In the genomic region with DNA sequence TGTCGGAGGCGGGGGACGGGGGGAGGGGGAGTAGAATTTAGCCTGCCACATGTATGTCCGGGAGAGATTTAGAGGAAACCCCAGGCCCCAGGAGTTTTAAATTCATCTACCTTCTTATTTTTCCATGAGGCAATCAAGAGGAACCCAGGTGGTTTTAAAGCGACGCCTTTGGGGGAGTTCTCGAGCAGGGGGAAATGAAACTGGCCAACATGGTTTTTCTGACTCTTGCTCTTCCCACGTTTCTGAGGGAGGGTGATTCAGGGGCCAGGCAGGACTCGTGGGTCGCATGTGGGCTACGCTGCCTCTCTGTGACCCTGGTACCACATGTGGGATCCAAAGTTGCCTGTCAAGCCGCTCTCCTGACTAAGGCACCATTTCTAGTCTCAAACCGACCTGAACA, we compare ENCODE assay signal across 1 mouse cellular context.
A peak's percentile ranks its signal among the peaks of the same experiment; 100 is the strongest.
TF ChIP-seq lines count a peak whose summit lies in the region.

No protein-coding gene starts in this region.

TF ChIP-seq in CH12.LX, 34 proteins besides CTCF, POLR2A, EP300 and RAD21 (continued from another document):
- TF ChIP-seq HCFC1 (IDR thresholded peaks at IDR 0.05; ENCODE audit: low read depth, low read length), result peak; percentile 44; the same call in 1 of the 2 replicates
- peak; percentile 48 for TF ChIP-seq JUN (IDR thresholded peaks at IDR 0.05; ENCODE audit: insufficient read depth, low read depth, low read length)
- TF ChIP-seq IRF4 (IDR thresholded peaks at IDR 0.05; ENCODE audit: low read depth, low read length), result peak; percentile 97
- no peak for TF ChIP-seq SMC3 (IDR thresholded peaks at IDR 0.05; ENCODE audit: low read depth, low read length)
- TF ChIP-seq E2F4 (IDR thresholded peaks at IDR 0.05; ENCODE audit: insufficient replicate concordance, low read depth, low read length), result no peak
- TF ChIP-seq BHLHE40 (IDR thresholded peaks at IDR 0.05; ENCODE audit: low read depth, low read length), result peak; percentile 89
- TF ChIP-seq MAX (IDR thresholded peaks at IDR 0.05; ENCODE audit: low read length), result peak; percentile 89
- TF ChIP-seq USF2 (conservative IDR thresholded peaks at IDR 0.05; ENCODE audit: low read depth, low read length), result no peak
- TF ChIP-seq RCOR1 (conservative IDR thresholded peaks at IDR 0.05; ENCODE audit: low read depth, low read length), result peak; percentile 78
- no peak for TF ChIP-seq UBTF (IDR thresholded peaks at IDR 0.05; ENCODE audit: low read depth, low read length)
- peak; percentile 89 for TF ChIP-seq MYC (IDR thresholded peaks at IDR 0.05; ENCODE audit: low read depth, low read length)
- TF ChIP-seq PAX5 (IDR thresholded peaks at IDR 0.05; ENCODE audit: low read length), result no peak
- TF ChIP-seq MXI1 (IDR thresholded peaks at IDR 0.05; ENCODE audit: low read depth, low read length), result peak; percentile 75; the same call in 1 of the 2 replicates
- no peak for TF ChIP-seq POLR2AphosphoS2 (IDR thresholded peaks at IDR 0.05; ENCODE audit: low read depth, low read length)
- peak; percentile 24 for TF ChIP-seq ZNF384 (IDR thresholded peaks at IDR 0.05; ENCODE audit: low read depth, low read length)
- peak; percentile 81 for TF ChIP-seq CHD2 (IDR thresholded peaks at IDR 0.05; ENCODE audit: low read length)
